Mouse (Mus musculus): ENCODE results near the gene Ccdc88c.
A peak's percentile ranks its signal among the peaks of the same experiment; 100 is the strongest.

Ccdc88c gene

DNA sequence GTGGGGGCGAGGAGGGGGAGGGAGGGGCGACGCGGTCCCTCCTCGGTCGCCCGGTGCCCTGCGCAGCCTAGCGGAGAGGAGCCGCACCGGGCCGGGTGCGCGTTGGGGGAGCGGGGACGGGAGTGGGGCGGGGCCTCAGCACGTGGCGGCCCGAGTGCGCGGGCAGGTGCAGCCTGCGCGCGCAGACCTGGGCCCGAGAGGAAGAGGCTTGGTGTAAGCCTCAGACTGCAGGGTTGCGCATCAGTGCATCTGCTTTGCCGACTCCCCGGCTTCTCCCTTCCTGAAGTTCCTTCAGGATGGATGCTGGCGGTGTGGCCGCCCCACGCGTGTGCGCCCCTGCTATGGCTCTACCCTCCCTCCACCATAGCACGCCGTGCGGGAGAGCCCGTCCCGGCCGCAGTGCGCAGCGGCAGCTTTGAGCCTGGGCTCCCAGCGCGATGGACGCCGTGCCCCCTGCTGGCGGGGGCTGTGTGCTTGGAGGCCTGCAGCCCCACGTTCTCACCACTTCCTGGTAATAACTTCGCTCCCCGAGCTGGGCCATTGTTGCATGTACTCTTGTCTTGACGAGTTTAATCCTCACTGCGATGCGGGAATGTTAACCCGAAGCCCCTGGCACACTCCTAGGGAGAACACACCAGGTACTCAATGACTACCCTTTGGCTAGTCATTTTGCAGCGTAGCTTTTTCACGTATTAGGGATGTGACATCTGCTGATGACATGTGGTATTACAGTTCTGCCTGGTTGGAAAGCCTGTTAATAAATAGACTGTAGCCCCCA is at the start of gene Ccdc88c:
TSS of gene Ccdc88c (minus strand) at position 103 of the 778 bp plus-strand sequence.
- DNase-seq (ENCODE audit: low spot score in 2 of 2): peak; percentile 65 to 74

GRCm38 (mm10) chr12:101077955-101078354 is 49.1 kb upstream of the Ccdc88c start:
- DNase-seq (ENCODE audit: low spot score in 2 of 2): no peak

- no peak for DNase-seq (ENCODE audit: low spot score in 2 of 2)
These were observed 46.6 kb upstream of the Ccdc88c start for GRCm38 (mm10) chr12:101075433-101075832.

DNA sequence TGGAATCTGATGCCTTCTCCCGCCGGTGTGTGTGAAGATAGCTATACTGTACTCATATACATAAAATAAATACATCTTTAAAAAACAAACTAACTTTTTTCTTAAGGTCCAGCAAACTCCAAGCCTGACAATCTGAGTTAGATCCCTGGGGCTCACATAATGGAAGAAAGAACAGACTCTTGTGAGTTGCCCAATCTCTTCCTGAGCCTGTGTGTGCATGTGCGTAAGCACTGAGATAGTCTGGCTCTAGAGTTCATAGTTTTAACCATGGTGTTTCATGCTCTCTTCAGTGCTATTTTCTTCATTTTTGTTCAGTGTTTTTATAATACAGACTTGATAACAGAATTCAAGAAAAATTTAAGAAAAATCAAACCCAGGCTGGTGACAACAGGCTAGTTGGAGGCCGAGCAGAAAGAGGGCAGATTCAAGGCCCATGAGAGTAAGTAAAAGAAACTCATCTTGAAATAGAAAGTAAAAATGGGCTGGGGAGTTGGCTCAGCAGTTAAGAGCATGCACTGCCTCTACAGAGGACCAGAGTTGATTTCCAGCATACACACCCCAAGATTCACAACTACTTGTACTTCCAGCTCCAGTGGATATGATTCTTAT is 46.1 kb upstream of the Ccdc88c start:
- DNase-seq (ENCODE audit: low spot score in 2 of 2): no peak

GRCm38 (mm10) chr12:101069813-101070212 is 41.0 kb upstream of the Ccdc88c start:
- DNase-seq (ENCODE audit: low spot score in 2 of 2): no peak

DNA sequence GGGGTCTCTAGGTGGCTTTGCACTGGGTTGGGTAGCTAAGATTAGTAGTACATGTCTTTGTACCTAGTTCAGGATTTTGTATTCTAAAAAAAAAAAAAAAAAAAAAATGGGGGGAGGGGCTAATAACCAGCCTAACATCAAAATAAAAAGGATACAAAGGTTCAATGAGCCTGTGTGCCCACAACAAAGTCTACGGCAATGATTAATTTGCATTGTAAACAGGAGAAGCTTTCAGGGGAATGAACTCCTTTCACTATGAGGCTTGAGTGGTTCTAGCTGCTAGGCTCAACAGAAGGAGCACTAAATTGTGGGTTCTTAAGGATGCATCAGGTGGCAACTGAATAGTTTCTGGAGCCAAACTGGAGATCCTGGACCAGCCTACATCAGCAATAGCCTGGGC is 37.5 kb upstream of the Ccdc88c start:
- DNase-seq (ENCODE audit: low spot score in 2 of 2): no peak

DNA sequence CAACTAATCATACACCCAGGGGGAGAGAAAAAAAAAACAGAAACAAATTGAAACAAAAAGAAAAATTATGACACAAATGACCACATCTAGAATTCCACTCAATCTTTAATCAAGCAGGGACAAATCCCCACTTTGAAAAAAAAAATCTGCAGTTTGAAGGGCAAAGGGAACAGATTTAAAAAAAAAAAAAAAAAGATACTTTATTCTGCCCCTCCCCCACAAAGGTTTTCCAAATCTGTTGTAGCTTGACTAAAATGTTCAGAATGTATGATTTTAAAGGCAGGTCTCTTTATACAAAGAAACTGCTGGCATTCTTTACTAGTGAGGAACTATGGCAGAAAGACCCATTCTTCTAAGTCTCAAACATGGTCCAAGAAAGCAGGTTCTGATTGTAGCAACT is 11.1 kb upstream of the Ccdc88c start:
- DNase-seq (ENCODE audit: low spot score in 2 of 2): no peak

DNA sequence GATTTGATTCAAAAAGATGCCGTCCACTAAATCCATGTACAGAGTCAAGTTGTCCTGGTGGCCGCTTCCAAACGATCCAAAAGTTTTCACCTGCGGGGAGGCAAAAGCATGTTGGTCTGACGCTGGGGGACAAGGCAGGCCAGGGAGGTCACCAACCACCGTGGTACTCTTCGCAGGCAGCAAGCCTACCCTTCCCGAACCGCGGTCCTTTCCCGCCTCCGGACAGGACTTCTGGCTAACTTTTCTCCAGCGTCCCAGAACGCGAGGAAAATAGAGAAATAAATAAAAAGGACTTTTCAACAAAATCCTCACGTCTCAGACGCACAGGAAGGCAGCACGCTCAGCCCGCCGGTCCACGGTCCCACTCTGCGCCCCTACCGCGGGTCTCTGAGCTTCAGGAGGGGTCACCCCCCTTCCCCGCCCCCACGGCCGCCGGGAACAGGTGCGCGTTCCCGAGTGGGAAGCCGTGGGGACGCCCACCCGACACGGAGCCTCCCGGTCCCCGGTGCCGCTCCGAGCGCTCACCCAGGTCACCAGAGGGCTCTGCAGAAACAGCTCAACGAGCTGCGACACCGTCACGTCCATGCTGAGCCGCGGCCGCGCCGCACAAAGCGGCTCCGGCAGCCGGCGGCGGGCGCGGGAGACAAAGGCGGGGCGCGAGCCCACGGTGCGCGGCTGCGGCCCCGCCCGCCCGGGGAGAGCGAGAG is 456 bp downstream of the Ccdc88c start:
- no peak for DNase-seq (ENCODE audit: low spot score in 2 of 2)

DNA sequence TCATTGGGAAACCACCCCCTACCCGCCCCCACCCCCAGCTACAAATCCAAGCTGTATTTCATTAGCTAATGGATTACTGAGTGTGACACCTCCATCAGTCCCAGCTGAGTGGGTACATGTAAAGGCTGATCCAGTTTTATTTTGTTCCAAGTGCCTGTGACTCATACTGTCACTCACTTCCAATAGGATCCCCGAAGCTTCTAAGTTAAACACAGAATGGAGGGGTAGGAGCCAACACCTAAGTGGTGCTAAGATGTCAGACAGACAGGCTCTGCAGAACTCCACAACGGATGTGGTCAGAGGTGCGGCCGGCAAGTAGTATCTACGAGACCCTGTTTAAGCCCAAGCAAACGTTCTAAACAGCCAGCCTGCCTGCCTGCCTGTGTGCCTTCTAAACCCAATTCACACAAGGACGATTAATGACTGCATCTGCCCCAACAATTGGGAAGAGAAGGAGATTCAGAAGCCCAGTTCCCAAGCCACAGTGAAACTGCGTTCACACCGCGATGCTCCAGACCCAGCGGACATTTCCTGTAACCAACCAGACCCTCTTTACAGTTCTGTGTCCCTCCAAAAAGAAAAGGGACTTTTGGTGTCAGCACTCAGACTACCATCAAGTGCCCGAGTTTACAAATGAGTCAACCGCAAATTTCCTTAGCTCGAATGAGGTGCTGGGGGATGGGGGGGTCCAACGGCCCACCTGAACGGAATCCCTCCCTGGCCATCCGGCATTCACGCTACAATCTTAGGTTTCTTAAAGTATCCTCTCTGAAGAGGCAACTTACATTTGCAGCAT is 1.2 kb downstream of the Ccdc88c start:
- no peak for DNase-seq (ENCODE audit: low spot score in 2 of 2)

- no peak for DNase-seq (ENCODE audit: low spot score in 2 of 2)
These were observed 1.9 kb downstream of the Ccdc88c start for GRCm38 (mm10) chr12:101026946-101027345.

DNA sequence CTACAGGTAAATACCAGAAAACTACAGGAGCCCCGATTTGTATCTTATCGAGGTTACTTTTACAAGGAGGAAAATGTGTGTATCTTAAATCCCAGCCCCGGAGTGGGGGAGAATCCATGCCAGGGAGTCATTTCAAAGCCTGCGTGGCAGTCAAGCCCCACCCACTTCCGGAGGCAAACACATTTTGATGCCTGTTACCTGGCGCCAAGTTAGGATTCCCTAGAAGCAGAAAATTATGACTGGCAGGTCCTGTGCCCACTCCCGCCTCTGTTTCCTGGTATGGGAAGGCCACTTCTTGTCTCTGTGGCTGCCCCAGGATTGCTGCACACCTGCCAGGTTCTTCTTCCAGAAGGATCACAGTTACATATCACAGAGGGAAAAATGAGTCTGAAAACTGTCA is 2.3 kb downstream of the Ccdc88c start:
- no peak for DNase-seq (ENCODE audit: low spot score in 2 of 2)

GRCm38 (mm10) chr12:101026025-101026424 is 2.8 kb downstream of the Ccdc88c start:
- no peak for DNase-seq (ENCODE audit: low spot score in 2 of 2)

GRCm38 (mm10) chr12:101025379-101025778 is 3.5 kb downstream of the Ccdc88c start:
- DNase-seq (ENCODE audit: low spot score in 2 of 2): no peak

GRCm38 (mm10) chr12:101024824-101025223 is 4.0 kb downstream of the Ccdc88c start:
- no peak for DNase-seq (ENCODE audit: low spot score in 2 of 2)

GRCm38 (mm10) chr12:101023143-101023542 is 5.7 kb downstream of the Ccdc88c start:
- DNase-seq (ENCODE audit: low spot score in 2 of 2): no peak

DNA sequence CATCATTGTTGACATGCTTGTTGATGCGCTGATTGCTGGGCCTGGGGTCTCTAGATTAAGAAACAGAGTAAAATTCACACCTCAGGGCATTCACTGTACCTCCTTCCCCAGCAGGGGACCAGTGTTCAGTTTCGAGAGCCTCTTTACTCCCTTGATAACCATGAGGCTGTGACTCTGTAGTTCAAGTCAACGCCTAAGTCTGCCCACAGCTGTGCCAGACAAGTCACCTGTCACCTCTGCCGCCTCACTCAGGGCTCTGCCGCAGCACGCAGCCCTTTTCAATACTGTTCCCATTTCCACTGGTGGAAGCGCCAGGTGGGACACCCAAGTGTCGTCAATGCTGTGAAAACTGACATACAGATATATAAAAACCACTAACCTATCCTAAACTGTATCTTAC is 6.5 kb downstream of the Ccdc88c start:
- DNase-seq (ENCODE audit: low spot score in 2 of 2): no peak

GRCm38 (mm10) chr12:101021484-101022226 is 7.2 kb downstream of the Ccdc88c start:
- DNase-seq (ENCODE audit: low spot score in 2 of 2): no peak

DNA sequence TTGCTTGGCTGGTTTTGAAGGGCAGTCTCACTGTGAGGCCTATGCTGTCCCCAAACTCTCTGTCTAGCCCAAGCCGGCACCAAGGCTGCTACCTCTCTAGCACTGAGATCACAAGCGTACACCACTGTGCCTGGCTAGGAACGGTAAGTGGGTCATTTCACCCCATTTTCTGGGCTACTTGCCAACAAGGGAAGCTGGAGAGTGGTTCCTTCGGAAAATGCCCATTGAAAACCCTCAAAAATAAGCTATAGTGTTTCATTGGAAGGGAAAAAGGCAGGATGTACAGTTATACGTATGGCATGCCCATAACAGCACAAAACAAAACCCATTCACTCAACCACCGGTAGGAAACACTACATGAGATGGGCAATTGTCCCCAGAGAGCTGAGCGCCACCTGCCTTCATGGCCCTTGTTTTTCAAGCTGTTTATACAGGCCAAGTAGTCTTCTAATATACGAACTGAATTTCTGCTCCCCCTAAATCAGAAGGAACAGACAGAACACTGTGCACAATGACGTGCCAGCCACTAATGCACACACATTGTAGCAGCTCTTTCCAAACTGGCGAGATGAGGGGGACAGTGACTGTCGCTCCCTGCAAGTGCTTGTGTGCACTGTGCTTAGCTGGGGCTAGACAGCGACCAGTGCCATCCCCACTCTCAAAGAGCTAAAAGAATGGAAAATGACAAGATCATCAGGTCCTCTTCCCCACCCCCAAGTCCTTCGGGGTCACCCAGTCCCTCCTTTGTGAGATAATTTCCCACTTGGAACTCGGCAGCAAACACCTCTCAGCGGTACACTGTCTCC is 8.4 kb downstream of the Ccdc88c start:
- no peak for DNase-seq (ENCODE audit: low spot score in 2 of 2)

GRCm38 (mm10) chr12:101019443-101019842 is 9.4 kb downstream of the Ccdc88c start:
- no peak for DNase-seq (ENCODE audit: low spot score in 2 of 2)

DNA sequence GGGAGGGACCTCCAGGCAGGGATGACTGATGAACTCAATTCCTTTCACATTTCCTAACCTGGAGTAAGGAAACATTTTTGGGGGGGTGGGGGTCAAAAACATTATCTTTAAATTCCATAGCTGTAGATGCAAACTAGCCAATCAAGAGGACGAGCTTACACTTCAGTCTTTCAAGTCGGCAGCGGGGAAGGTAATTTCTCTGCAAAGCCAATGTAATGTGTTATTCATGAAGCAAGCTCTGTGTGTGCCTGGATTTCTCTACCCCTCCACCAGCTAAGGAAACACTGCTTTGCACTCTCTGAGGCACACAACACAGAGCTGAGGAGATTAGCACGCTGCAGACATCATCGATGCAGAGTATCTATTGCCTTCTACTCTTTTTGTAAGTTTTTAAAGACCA is 9.8 kb downstream of the Ccdc88c start:
- no peak for DNase-seq (ENCODE audit: low spot score in 2 of 2)

Measured in urinary bladder, adult 18-20 months (tissue).